In the genomic region with DNA sequence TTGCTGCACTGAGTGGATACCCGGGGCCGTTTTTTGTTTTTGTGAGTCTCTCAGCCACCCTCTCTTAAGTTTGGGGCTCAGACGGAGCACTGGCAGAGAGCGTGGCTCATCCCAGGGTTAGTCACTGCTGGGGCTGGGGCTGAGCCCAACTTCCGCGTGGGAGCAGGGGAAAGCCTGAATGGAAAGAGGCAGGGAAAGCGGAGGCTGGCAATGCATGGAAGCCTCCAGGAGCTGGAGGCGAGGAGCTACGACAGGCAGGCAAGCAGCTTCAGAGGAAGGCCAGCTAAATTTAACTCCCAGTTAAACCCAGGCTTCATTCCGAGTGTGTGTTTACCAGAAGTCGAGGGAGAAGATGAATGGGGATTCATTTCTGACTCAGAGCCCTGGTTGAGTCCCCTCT, we compare ENCODE assay signal across 8 mouse cellular contexts. TPM values are rescaled to one million over a fixed set of nuclear protein-coding genes. Genes with fewer than 3 reads are reported as not detected.
DNase-seq lines count a peak whose midpoint lies in the region; ATAC-seq and TF ChIP-seq lines count a peak whose summit lies in the region.

No protein-coding gene starts in this region.

- H3K36me3 ChIP-seq in kidney, embryonic 15.5 days = no peaks in the 10 kb centered on the region
- H3K36me3 ChIP-seq in hindbrain, embryonic 14.5 days (replicated peaks; ENCODE audit: control insufficient read depth, insufficient read depth) = no peaks in the 10 kb centered on the region
- H3K36me3 ChIP-seq in midbrain, embryonic 10.5 days = no peaks in the 10 kb centered on the region

- H3K27ac ChIP-seq in kidney, embryonic 15.5 days = no peak overlapping the region
- no peak overlapping the region for H3K27ac ChIP-seq in hindbrain, embryonic 14.5 days
- H3K27ac ChIP-seq in midbrain, embryonic 10.5 days (replicated peaks) = no peak overlapping the region

- no peak overlapping the region for H3K4me3 ChIP-seq in kidney, embryonic 15.5 days (replicated peaks)
- H3K4me3 ChIP-seq in hindbrain, embryonic 14.5 days (replicated peaks; ENCODE audit: low read length) = no peak overlapping the region
- no peak overlapping the region for H3K4me3 ChIP-seq in midbrain, embryonic 10.5 days

- TF ChIP-seq CTCF in Patski (IDR thresholded peaks at IDR 0.05) = no peak

- POLR2A ChIA-PET in Patski (lab: Charles Lee) = interaction anchor here (0.6 to 1.8 kb wide), 4 partner anchors 10 to 39 kb away, joined by 3 to 8 read pairs (median 3); partner anchors contain the start of gene Atxn2

- H3K9me3 ChIP-seq in kidney, embryonic 15.5 days (replicated peaks) = no peaks in the 10 kb centered on the region
- no peaks in the 10 kb centered on the region for H3K9me3 ChIP-seq in hindbrain, embryonic 14.5 days (ENCODE audit: control insufficient read depth, low read length)
- no peaks in the 10 kb centered on the region for H3K9me3 ChIP-seq in midbrain, embryonic 10.5 days (replicated peaks)

- H3K4me1 ChIP-seq in kidney, embryonic 15.5 days = peaks cover 16% of the 10 kb centered on the region
- 0 out of 2 replicates have a peak, but pooled peaks cover 5% of the 10 kb centered on the region for H3K4me1 ChIP-seq in hindbrain, embryonic 14.5 days (replicated peaks; ENCODE audit: control insufficient read depth, insufficient read depth, low read length)
- H3K4me1 ChIP-seq in midbrain, embryonic 10.5 days = peaks cover 23% of the 10 kb centered on the region

- no peak overlapping the region for H3K9ac ChIP-seq in kidney, embryonic 15.5 days
- no peak overlapping the region; the same call in 1 of the 2 replicates for H3K9ac ChIP-seq in hindbrain, embryonic 14.5 days

- 19% methylated on average over 11 of the region's 11 CpGs for WGBS in kidney, embryonic 15.5 days
- WGBS in hindbrain, embryonic 14.5 days = 27% methylated on average over 11 of the region's 11 CpGs
- WGBS in midbrain, embryonic 10.5 days = 34% methylated on average over 11 of the region's 11 CpGs

- intact Hi-C loops in left cerebral cortex, postnatal 25 days (cut with DNase I) = no loop called here

- no peaks in the 10 kb centered on the region for H3K27me3 ChIP-seq in kidney, embryonic 15.5 days
- H3K27me3 ChIP-seq in Patski = no peaks in the 10 kb centered on the region
- H3K27me3 ChIP-seq in hindbrain, embryonic 14.5 days (ENCODE audit: control insufficient read depth, insufficient read depth, low read length) = no peaks in the 10 kb centered on the region
- H3K27me3 ChIP-seq in midbrain, embryonic 10.5 days (ENCODE audit: low read depth, poor library complexity, severe bottlenecking) = no peaks in the 10 kb centered on the region

- CTCF ChIA-PET in Patski (lab: Charles Lee) = interaction anchor here (1.2 to 1.9 kb wide), 3 partner anchors 8 to 13 kb away, joined by 3 to 8 read pairs (median 4); no protein-coding TSS in a partner anchor

- H3K4me2 ChIP-seq in kidney, embryonic 15.5 days = peak overlapping the region; percentile 31
- no peak overlapping the region for H3K4me2 ChIP-seq in hindbrain, embryonic 14.5 days (replicated peaks)

- no peak for ATAC-seq in kidney, embryonic 15.5 days (replicated peaks; ENCODE audit: low FRiP score)
- ATAC-seq in Patski = peak; percentile 21
- ATAC-seq in hindbrain, embryonic 14.5 days (ENCODE audit: low FRiP score) = no peak
- no peak for ATAC-seq in inflammation-experienced regulatory T-cells, adult 6 months

- no peak for DNase-seq in kidney, postnatal 36 days
- DNase-seq in Patski (ENCODE audit: low read depth, low spot score) = peak; percentile 35
- peak; percentile 36 to 39 for DNase-seq in frontal cortex, postnatal 10 days (ENCODE audit: low spot score in 2 of 2)
- peak; percentile 65 to 95 for DNase-seq in left cerebral cortex, postnatal 25 days (ENCODE audit: low spot score in 2 of 2)
- no peak for DNase-seq in hindbrain, embryonic 14.5 days (ENCODE audit: low spot score)
- DNase-seq in midbrain, embryonic 10.5 days (ENCODE audit: low spot score) = no peak

- in situ Hi-C loops in Patski (cut with MboI; ENCODE audit: low pct_unique_long_range_greater_than_20kb) = no loop called here

RNA-seq across cellular contexts. Expression of gene Atxn2, which starts 10.6 kb away (rescaled TPM):
- polyA plus RNA-seq in kidney, embryonic 15.5 days (2015; fragmentation: Nextera tagmentation; extraction: Ambion mirVana) = 50.1 and 54.9 TPM in 2 replicates
- 209 TPM for polyA plus RNA-seq in Patski (2021)
- total RNA-seq in left cerebral cortex, postnatal 25 days (2021) = 100 to 1,000 TPM; 228 to 234 TPM
- polyA plus RNA-seq in hindbrain, embryonic 14.5 days (2014; fragmentation: Nextera tagmentation; extraction: Ambion mirVana) = 81.6 and 90.5 TPM in 2 replicates
- 36.6 and 37.3 TPM in 2 replicates for polyA plus RNA-seq in midbrain, embryonic 10.5 days (2016; fragmentation: Nextera tagmentation; extraction: Ambion mirVana)
- 10 to 100 TPM; 18.4 to 48.0 (median 35.1) TPM for polyA plus RNA-seq in inflammation-experienced regulatory T-cells, adult 6 months (2017; shearing (Covaris generic))

RNA-seq across cellular contexts. Expression of gene Brap, which starts 40.1 kb away (rescaled TPM):
- polyA plus RNA-seq in kidney, embryonic 15.5 days (2015; fragmentation: Nextera tagmentation; extraction: Ambion mirVana) = 35.0 and 36.1 TPM in 2 replicates
- 65.3 TPM for polyA plus RNA-seq in Patski (2021)
- 10 to 100 TPM; 65.3 to 65.5 TPM for total RNA-seq in left cerebral cortex, postnatal 25 days (2021)
- 41.5 and 47.3 TPM in 2 replicates for polyA plus RNA-seq in hindbrain, embryonic 14.5 days (2014; fragmentation: Nextera tagmentation; extraction: Ambion mirVana)
- polyA plus RNA-seq in midbrain, embryonic 10.5 days (2016; fragmentation: Nextera tagmentation; extraction: Ambion mirVana) = 40.4 and 44.8 TPM in 2 replicates
- 10 to 100 TPM in 2 of 3 experiments, 1 to 10 TPM in 1; 9.6 to 14.4 (median 13.5) TPM for polyA plus RNA-seq in inflammation-experienced regulatory T-cells, adult 6 months (2017; shearing (Covaris generic))

RNA-seq across cellular contexts. Expression of gene Acad10, which starts 40.2 kb away (rescaled TPM):
- 3.1 and 3.6 TPM in 2 replicates for polyA plus RNA-seq in kidney, embryonic 15.5 days (2015; fragmentation: Nextera tagmentation; extraction: Ambion mirVana)
- 34.7 TPM for polyA plus RNA-seq in Patski (2021)
- total RNA-seq in left cerebral cortex, postnatal 25 days (2021) = 1 to 10 TPM; 3.0 to 4.1 TPM
- 1.7 and 2.2 TPM in 2 replicates for polyA plus RNA-seq in hindbrain, embryonic 14.5 days (2014; fragmentation: Nextera tagmentation; extraction: Ambion mirVana)
- polyA plus RNA-seq in midbrain, embryonic 10.5 days (2016; fragmentation: Nextera tagmentation; extraction: Ambion mirVana) = 3.7 and 3.9 TPM in 2 replicates
- 1 to 10 TPM in 2 of 3 experiments, under 1 TPM in 1; 0.93 to 5.7 (median 5.6) TPM for polyA plus RNA-seq in inflammation-experienced regulatory T-cells, adult 6 months (2017; shearing (Covaris generic))

Comparison
In these comparisons a context has a peak if more than half of its experiments do, and no peak if none do; other contexts are left out.
1. DNase-seq: peak in Patski (single experiment), frontal cortex, postnatal 10 days (2 of 2) and left cerebral cortex, postnatal 25 days (2 of 2); none in kidney, postnatal 36 days (0 of 2), hindbrain, embryonic 14.5 days (single experiment) and midbrain, embryonic 10.5 days (single experiment).